Mouse (Mus musculus) urinary bladder, postnatal 10 days (tissue): ENCODE data around the gene Apbb2.

Experiments
- DNase-seq: peaks from one replicate; pipeline ENCODE4 v3.0.0; 2022; ENCODE audit warnings: low spot score

Gene Apbb2

GRCm38 (mm10) chr5:66415700-66416543, 202.7 kb downstream of the Apbb2 start:
- DNase-seq, result no peak

- DNase-seq, result no peak
Observed at GRCm38 (mm10) chr5:66415033-66415697, 203.4 kb downstream of the Apbb2 start.

DNA sequence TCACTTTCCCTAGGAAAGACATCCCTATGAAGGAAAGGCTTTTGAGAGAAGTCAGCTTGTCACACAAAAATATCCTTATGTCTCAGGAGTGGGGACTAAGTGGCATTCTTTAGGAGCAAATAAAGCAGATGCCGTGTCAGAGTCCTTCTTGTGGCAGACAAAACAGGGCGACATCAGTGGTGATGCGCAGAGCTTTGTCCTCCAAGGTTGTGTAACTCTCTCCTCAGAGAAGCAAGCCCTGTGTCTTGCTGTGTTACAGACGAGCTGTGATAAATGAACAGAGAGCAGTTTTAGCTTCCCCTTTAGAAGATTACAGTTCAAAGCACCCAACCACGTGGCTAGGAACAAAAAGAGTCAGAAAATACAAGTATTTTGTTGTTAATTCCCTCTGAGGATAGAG, 205.2 kb downstream of the Apbb2 start:
- DNase-seq, result no peak

DNA sequence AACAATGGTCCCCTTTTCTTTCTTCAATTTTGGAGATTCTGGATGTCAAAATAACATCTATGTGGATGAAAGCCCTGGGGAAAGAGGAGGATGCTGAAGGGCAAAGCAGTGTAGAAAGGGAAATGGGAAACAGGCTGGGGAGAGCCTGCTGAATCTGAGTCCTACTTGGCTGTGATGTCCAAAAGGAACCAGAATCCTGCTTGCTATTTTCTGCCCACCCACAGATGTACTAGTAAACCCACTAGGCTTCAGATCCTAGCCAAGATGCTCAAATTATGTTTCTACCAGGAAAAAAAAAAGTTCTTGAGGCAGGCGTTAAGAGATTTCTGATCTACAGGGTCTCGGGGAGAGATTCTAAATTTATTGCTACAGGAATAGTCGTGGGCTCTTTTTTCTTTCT, 205.8 kb downstream of the Apbb2 start:
- no peak for DNase-seq

DNA sequence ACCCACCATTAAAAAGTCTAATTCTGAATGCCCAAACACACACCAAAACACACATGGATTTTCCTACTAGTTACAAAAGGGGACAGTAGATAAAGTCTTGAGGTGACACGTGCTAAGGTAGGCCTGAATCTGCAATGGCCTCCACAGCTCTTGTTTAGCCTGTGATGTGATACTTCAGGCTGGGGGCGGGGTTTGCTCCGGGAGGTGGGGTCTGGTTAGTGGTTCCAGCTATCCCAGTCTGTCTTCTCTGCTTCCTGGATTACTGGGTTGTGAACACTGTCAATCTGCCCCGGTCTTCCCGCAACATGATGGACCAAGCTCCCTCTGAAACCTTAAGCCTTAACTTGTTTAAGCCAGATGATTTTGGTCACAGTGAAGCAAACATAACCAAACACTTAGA, 210.0 kb downstream of the Apbb2 start:
- no peak for DNase-seq

DNA sequence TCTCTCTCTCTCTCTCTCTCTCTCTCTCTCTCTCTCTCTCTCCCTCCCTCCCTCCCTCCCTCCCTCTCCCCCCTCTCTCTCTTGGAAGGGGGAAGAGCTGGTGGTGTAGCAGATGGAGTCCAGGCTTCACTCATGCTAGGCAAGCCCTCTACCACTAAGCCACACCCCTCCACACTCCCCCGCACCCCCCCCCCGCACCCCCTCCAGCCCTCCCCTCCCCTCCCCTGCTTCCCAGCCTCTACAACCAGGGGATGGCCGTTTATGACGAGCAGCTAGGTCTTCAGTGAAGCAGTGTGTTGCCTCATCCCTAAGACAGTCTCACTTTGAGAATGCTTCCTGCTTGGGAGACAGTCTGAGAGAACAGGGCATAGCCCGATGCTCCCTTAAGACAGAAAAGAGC, 210.6 kb downstream of the Apbb2 start:
- DNase-seq, result no peak

GRCm38 (mm10) chr5:66406431-66406830, 212.2 kb downstream of the Apbb2 start:
- no peak for DNase-seq

- DNase-seq, result no peak
Observed at GRCm38 (mm10) chr5:66405731-66406399, 212.7 kb downstream of the Apbb2 start.

DNA sequence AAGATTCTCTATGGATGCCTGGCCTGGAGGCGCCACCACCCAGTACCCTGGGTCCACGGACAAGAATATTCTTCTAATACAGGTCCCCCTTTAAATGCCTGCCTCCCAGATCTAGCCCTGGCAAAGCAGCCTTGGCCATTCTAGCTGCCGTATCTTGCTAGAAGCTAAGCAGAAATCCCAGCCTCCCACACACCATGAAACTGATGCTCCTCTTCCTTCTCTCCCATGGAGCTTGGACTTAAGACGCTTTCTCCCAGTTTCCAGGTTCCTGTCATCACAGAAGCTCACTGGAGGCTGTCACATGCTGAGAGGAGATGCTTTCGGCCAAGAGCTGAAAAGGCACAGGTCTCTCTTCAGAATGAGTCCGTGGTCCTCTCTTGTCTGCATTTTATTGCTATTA, 213.3 kb downstream of the Apbb2 start:
- DNase-seq, result no peak

DNA sequence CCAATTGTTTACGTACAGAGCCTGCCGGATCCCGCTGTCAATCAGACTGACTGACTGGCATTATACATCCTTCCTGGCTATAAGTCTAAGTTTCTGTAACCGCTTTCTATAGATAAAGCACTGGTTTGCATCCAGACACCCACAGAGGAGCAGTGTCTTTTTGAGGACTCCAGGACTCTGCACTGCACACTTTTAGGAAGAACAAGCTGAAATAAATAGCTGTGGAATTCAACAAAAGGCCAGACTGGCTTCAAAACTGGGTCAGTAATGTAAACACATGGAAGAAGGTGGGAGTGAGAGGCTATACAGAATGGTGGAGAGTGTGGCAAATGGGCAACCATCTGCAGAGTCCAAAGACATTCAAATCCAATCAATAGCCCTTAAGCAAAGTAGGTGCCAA, 218.0 kb downstream of the Apbb2 start:
- no peak for DNase-seq

DNA sequence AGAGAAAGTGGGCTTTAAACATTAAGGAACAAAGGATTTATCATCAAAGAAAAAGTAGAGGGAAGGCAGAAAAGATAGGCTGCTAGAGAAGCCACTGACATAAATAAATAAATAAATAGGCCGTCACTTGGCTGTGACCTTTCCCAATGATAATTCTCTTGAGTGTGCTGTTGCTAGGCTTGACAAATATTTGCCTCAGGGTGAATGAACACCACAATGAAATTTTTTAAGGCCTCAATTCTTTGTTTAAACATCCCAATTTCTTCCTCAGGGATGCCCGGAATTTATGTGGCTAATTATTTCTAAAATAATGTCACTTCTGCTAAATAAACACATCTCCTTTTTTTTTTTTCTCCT, 219.3 kb downstream of the Apbb2 start:
- no peak for DNase-seq

GRCm38 (mm10) chr5:66398530-66399263, 219.9 kb downstream of the Apbb2 start:
- DNase-seq, result no peak

GRCm38 (mm10) chr5:66393767-66394446, 224.7 kb downstream of the Apbb2 start:
- DNase-seq, result no peak

- DNase-seq, result no peak
Observed at GRCm38 (mm10) chr5:66392861-66393529, 225.6 kb downstream of the Apbb2 start.

DNA sequence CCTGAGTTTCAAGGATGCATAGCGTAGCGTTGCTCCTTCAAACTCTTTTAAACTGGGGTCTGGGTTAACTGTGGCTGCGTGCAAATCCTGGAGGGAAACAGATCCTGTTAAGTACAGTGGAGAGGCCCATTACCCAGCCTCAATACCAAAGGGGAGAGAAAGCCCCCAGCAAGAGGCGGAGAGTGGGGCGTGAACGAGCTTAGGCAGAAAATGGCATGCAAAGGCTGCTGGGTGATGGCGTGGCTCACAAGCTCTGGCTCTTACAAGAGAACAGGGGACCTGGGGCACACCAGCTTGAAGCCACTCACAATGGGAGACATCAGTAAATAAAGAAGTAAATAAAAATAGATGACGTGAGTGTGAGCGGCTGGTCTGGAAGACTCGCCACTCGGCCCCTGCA, 226.8 kb downstream of the Apbb2 start:
- no peak for DNase-seq

- DNase-seq, result no peak
Observed at GRCm38 (mm10) chr5:66391299-66391698, 227.3 kb downstream of the Apbb2 start.

- DNase-seq, result no peak
Observed at GRCm38 (mm10) chr5:66390567-66390966, 228.0 kb downstream of the Apbb2 start.

- no peak for DNase-seq
Observed at GRCm38 (mm10) chr5:66387481-66387880, 231.1 kb downstream of the Apbb2 start.

DNA sequence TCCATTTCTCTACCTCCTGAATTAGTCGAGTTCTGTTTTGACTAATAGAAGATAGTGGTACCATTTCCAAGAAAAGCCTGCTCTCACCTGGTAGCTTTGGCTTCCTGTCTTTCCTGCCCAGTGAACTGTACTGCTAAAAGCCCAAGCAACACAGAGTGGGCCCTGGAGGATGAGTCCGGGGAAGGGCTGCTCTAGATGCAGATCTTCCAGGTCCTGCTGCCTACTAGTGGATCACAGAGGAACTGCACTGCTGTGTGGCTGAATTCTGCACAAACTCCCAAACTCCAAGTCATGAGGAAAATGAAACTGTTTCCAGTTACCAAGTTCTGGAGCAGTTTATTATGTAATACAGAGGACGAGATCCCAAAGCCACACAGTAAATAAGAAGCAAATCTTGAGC, 232.9 kb downstream of the Apbb2 start:
- no peak for DNase-seq

DNA sequence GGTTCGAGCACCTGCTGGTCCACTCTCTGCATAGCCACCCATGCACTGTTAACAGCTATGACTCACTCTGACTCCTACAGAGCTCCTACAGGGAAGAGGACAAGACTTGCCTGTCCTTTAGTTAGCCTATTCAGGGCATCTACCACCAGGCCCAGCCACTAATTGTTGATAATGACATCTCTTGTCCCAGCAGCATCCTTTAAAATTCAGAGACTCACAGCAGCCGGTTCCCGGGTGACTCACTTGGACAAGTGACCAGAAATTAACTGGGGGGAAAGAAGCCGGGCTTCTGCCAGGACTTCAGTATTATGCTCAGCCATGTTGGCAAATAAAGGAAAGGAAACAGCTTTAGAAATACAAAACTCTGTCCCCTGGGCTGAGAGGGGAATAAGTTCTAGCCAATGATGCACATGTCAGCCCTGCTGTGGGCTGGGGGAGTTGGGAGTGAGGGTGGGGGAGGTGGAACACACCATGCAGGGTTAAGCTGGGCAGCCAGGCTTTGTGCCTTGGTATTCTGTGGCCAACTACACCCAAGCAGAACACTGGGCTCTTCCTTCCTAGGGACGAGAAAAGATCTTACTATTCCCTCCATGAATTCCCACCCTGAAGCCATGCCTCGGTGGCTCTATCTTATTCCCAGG, 233.7 kb downstream of the Apbb2 start:
- no peak for DNase-seq

DNA sequence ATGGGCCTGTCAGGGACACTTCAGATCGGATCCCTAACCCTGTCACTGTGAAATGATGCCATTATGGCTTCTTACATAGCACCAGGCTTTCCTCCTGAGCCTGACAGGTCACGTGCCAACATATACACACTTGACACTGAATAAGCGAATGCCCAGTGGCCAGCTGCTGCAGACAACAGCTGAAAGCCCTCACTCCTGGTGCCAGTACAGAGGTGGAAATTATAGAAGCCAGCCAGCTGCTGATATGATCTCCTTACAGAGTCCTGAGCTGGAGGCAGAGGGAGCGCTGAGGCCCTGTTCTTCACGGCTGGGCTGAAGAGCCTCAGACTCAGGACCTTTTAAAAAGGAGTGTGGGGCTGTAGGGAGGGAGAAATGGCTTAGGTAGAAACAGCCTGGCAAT, 234.5 kb downstream of the Apbb2 start:
- DNase-seq, result no peak
